23 mouse cellular contexts compared by ENCODE assay signal in the genomic region with DNA sequence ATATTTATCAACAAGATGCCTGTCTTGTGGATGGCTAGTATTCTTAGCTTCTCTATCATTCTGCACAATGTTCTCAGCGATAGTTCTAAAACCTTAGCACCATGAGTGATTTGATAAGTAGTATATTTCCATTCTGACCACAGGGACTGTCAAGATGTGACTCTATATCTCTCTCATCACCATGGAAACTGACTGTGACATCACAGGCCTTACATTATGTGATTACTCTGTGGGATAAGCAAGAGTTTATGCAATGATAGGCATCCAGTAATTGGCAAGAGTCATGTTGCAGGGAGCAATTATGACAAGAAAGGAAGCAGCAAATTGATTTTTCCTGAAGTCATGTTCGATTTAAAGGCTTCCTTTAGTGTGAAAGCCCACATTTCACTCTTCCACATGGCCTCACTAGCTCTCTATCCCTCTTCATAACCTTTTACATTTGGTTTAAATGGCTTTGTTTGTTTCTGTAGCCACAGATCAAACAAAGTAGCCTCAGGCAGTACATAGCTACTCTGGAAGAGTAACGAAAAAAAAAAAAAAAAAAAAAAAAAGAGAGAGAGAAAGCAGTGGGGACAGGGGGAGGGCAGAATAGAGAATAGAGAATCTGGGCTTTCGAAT.
A peak's percentile ranks its signal among the peaks of the same experiment; 100 is the strongest.
DNase-seq lines count a peak whose midpoint lies in the region; ATAC-seq and TF ChIP-seq lines count a peak whose summit lies in the region.
"Had no signal": no experiment of that assay in that cellular context is flagged by ENCODE, and none has a peak within 500 bp of the region (broad histone marks: within the 10 kb centered on the region; RNA-seq: fewer than 3 reads in every experiment).

No protein-coding gene starts in this region.

- H3K27ac ChIP-seq in forebrain, embryonic 14.5 days (ENCODE audit: low read depth, low read length), result no peak overlapping the region
- no peak overlapping the region for H3K27ac ChIP-seq in forebrain, embryonic 12.5 days
- H3K27ac ChIP-seq in neural tube, embryonic 13.5 days (replicated peaks), result peak overlapping the region; percentile 5; the same call in 1 of the 2 replicates
- peak overlapping the region; percentile 49; the same call in 1 of the 2 replicates for H3K27ac ChIP-seq in midbrain, embryonic 14.5 days (replicated peaks; ENCODE audit: low read depth, low read length)
- H3K27ac ChIP-seq in layer of hippocampus, adult 2 months, result no peak overlapping the region
- H3K27ac ChIP-seq: heart, embryonic 13.5 days; intestine, embryonic 15.5 days; neural tube, embryonic 12.5 days had no signal

- ATAC-seq in forebrain, embryonic 14.5 days, result no peak
- ATAC-seq in forebrain, embryonic 12.5 days (ENCODE audit: low FRiP score), result no peak
- ATAC-seq in neural tube, embryonic 13.5 days (ENCODE audit: low read depth), result no peak
- ATAC-seq in midbrain, embryonic 14.5 days (ENCODE audit: low FRiP score, low TSS enrichment), result peak; percentile 62; the same call in 1 of the 2 replicates
- ATAC-seq: intestine, embryonic 15.5 days; lung, postnatal 0 days had no signal

- no peak overlapping the region for H3K9ac ChIP-seq in forebrain, embryonic 14.5 days (ENCODE audit: low read length)
- no peak overlapping the region for H3K9ac ChIP-seq in forebrain, embryonic 12.5 days
- no peak overlapping the region for H3K9ac ChIP-seq in neural tube, embryonic 13.5 days
- no peak overlapping the region for H3K9ac ChIP-seq in midbrain, embryonic 14.5 days (replicated peaks; ENCODE audit: low read length)
- H3K9ac ChIP-seq: heart, embryonic 13.5 days; intestine, embryonic 15.5 days; neural tube, embryonic 12.5 days had no signal

- H3K4me3 ChIP-seq in forebrain, embryonic 14.5 days (ENCODE audit: low read depth, low read length), result no peak overlapping the region
- no peak overlapping the region for H3K4me3 ChIP-seq in forebrain, embryonic 12.5 days (replicated peaks)
- H3K4me3 ChIP-seq in neural tube, embryonic 13.5 days, result no peak overlapping the region
- H3K4me3 ChIP-seq in midbrain, embryonic 14.5 days (replicated peaks; ENCODE audit: low read depth, low read length), result no peak overlapping the region
- no peak overlapping the region for H3K4me3 ChIP-seq in layer of hippocampus, adult 2 months
- H3K4me3 ChIP-seq: erythroblast, embryonic 14.5 days; heart, embryonic 13.5 days; intestine, embryonic 15.5 days; neural tube, embryonic 12.5 days had no signal

- 49% methylated on average over 4 of the region's 4 CpGs for WGBS in forebrain, embryonic 14.5 days
- WGBS in forebrain, embryonic 12.5 days, result 50% methylated on average over 4 of the region's 4 CpGs
- WGBS in neural tube, embryonic 13.5 days, result 56% methylated on average over 4 of the region's 4 CpGs
- WGBS in midbrain, embryonic 14.5 days, result 55% methylated on average over 4 of the region's 4 CpGs

- peaks cover 4% of the 10 kb centered on the region for H3K4me1 ChIP-seq in forebrain, embryonic 14.5 days (ENCODE audit: control insufficient read depth, insufficient read depth, low read length)
- peaks cover 9% of the 10 kb centered on the region for H3K4me1 ChIP-seq in forebrain, embryonic 12.5 days
- H3K4me1 ChIP-seq in neural tube, embryonic 13.5 days (replicated peaks), result peaks cover 25% of the 10 kb centered on the region
- 0 out of 2 replicates have a peak, but pooled peaks cover 7% of the 10 kb centered on the region for H3K4me1 ChIP-seq in midbrain, embryonic 14.5 days (ENCODE audit: control insufficient read depth, insufficient read depth, low read length)
- H3K4me1 ChIP-seq: heart, embryonic 13.5 days; intestine, embryonic 15.5 days; neural tube, embryonic 12.5 days had no signal

- H3K36me3 ChIP-seq in forebrain, embryonic 14.5 days (ENCODE audit: control insufficient read depth, insufficient read depth, low read length), result peaks cover 4% of the 10 kb centered on the region; the same call in 1 of the 2 replicates
- H3K36me3 ChIP-seq in forebrain, embryonic 12.5 days (replicated peaks), result 0 out of 2 replicates have a peak, but pooled peaks cover 5% of the 10 kb centered on the region
- peaks cover 6% of the 10 kb centered on the region; the same call in 1 of the 2 replicates for H3K36me3 ChIP-seq in neural tube, embryonic 13.5 days
- no peaks in the 10 kb centered on the region for H3K36me3 ChIP-seq in midbrain, embryonic 14.5 days (ENCODE audit: control insufficient read depth, insufficient read depth, low read length)
- H3K36me3 ChIP-seq: heart, embryonic 13.5 days; intestine, embryonic 15.5 days; neural tube, embryonic 12.5 days had no signal

- H3K9me3 ChIP-seq in forebrain, embryonic 14.5 days (replicated peaks; ENCODE audit: control insufficient read depth, low read length), result no peaks in the 10 kb centered on the region
- H3K9me3 ChIP-seq in forebrain, embryonic 12.5 days, result no peaks in the 10 kb centered on the region
- H3K9me3 ChIP-seq in neural tube, embryonic 13.5 days, result no peaks in the 10 kb centered on the region
- H3K9me3 ChIP-seq in midbrain, embryonic 14.5 days (ENCODE audit: control insufficient read depth, low read length), result no peaks in the 10 kb centered on the region
- H3K9me3 ChIP-seq: heart, embryonic 13.5 days; intestine, embryonic 15.5 days; neural tube, embryonic 12.5 days had no signal

- no peaks in the 10 kb centered on the region for H3K27me3 ChIP-seq in forebrain, embryonic 14.5 days (replicated peaks; ENCODE audit: control insufficient read depth, insufficient read depth, low read length)
- H3K27me3 ChIP-seq in forebrain, embryonic 12.5 days, result no peaks in the 10 kb centered on the region
- no peaks in the 10 kb centered on the region for H3K27me3 ChIP-seq in neural tube, embryonic 13.5 days
- H3K27me3 ChIP-seq in midbrain, embryonic 14.5 days (ENCODE audit: control insufficient read depth, insufficient read depth, low read length), result no peaks in the 10 kb centered on the region
- H3K27me3 ChIP-seq: CH12.LX; heart, embryonic 13.5 days; intestine, embryonic 15.5 days; neural tube, embryonic 12.5 days had no signal

- peak; percentile 17 for DNase-seq in forebrain, embryonic 14.5 days (ENCODE audit: low spot score)
- no peak for DNase-seq in neural tube, embryonic 10.5 days (ENCODE audit: extremely low spot score, low spot score)
- DNase-seq in midbrain, embryonic 14.5 days, result peak; percentile 66
- no peak for DNase-seq in ovary, postnatal 36 days (ENCODE audit: low spot score)
- DNase-seq in layer of hippocampus, adult 2 months (ENCODE audit: low spot score in 2 of 2), result no peak
- DNase-seq: cerebellum, adult 9-11 months; gastrocnemius, postnatal 14 days; heart, adult 18-20 months; heart, postnatal 36 days; kidney, adult 9 months; kidney, postnatal 25 days; left cerebral cortex, postnatal 4 days; liver; right cerebral cortex, postnatal 25 days; thymus, adult 2 months had no signal

- no peak for TF ChIP-seq CTCF in layer of hippocampus, adult 2 months (conservative IDR thresholded peaks at IDR 0.05)

- H3K4me2 ChIP-seq in forebrain, embryonic 14.5 days (ENCODE audit: low read length), result no peak overlapping the region
- no peak overlapping the region for H3K4me2 ChIP-seq in forebrain, embryonic 12.5 days
- H3K4me2 ChIP-seq in neural tube, embryonic 13.5 days, result no peak overlapping the region
- H3K4me2 ChIP-seq in midbrain, embryonic 14.5 days (ENCODE audit: low read length), result no peak overlapping the region
- H3K4me2 ChIP-seq: heart, embryonic 13.5 days; intestine, embryonic 15.5 days; neural tube, embryonic 12.5 days had no signal

Comparison
In these comparisons a context has a peak if more than half of its experiments do, and no peak if none do; other contexts are left out.
1. DNase-seq: peak in forebrain, embryonic 14.5 days (single experiment) and midbrain, embryonic 14.5 days (single experiment); none in neural tube, embryonic 10.5 days (single experiment), ovary, postnatal 36 days (single experiment) and layer of hippocampus, adult 2 months (0 of 2).
2. H3K27ac ChIP-seq: peak in neural tube, embryonic 13.5 days (single experiment) and midbrain, embryonic 14.5 days (single experiment); none in forebrain, embryonic 14.5 days (single experiment), forebrain, embryonic 12.5 days (single experiment) and layer of hippocampus, adult 2 months (single experiment).